Mouse (Mus musculus) heart, adult 2 months (tissue): ENCODE measurements around the gene Map1s.

ENCODE experiments used
- CTCF ChIP-seq: fragments of 200-600 bp; IDR thresholded peaks from 2 replicates; pipeline ENCODE4 v1.8.1; 2022; ENCODE audit warnings: antibody characterized with exemption, mild to moderate bottlenecking, moderate library complexity
- EP300 ChIP-seq: fragments of 200-500 bp; IDR thresholded peaks from 2 replicates; pipeline ENCODE4 v1.6.1; 2011; ENCODE audit warnings: low read depth, low read length, control low read depth; ENCODE audit not compliant: insufficient read depth
- POLR2A ChIP-seq: fragments of 200-500 bp; IDR thresholded peaks from 2 replicates; pipeline ENCODE4 v1.6.1; 2011; ENCODE audit warnings: mild to moderate bottlenecking, low read depth, low read length, control low read depth; ENCODE audit not compliant: insufficient read depth

GRCm38 (mm10) chr8:70912955-70913354 lies 7.2 kb downstream of the Map1s start:
- TF ChIP-seq CTCF (no peak), POLR2A (no peak), EP300 (no peak)
